Mouse (Mus musculus) gastrocnemius, postnatal 14 days (tissue): ENCODE results near the gene Pabpn1. TPM values are rescaled to one million over a fixed set of nuclear protein-coding genes. Genes with fewer than 3 reads are reported as not detected.
"Not testable (repeated sequence)": the region's sequence is repeated elsewhere in the genome, so short reads cannot be mapped to it uniquely, and the experiment has no call there.

Experiments used
- DNase-seq: peaks from one replicate; pipeline ENCODE4 v3.0.0; 2021; ENCODE audit warnings: mixed read lengths
- intact Hi-C: fragments of 180-260 bp; cut with DNase I; formaldehyde crosslinking; loops from one replicate; pipeline ENCODE4 v1.15.1; 2025; ENCODE audit warnings: low total_unique reads
- total RNA-seq, 2 experiments: library from RNA; stranded (reverse); gene quantifications; 2 replicates each; pipeline ENCODE4 v1.2.3; 2021

Gene Pabpn1
- total RNA-seq, 2 experiments from 2014 or later = 56.6 to 57.4 TPM

DNA sequence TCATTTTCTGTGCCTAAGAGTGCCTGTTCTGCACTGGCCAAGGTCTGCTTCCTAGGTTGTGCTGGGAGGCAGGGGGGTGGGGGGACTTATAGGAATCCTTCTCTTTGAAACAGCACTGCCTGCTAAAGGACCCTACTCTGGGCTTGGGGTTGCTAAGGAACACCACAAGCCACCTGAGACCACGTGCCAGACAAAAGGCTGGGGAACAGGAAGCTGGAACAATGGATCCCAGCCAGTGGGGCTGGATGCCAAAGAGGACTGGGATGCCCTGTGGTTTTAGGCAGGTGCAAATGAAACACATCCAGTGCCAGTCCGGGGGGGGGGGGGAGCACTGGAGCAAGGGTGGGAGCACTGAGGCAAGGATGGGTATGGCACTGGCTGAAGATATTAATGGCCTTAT lies 38.1 kb downstream of the Pabpn1 start:
- intact Hi-C loops = loop anchor here (10.0 kb wide), 1 partner anchor 86 kb away; no protein-coding TSS in a partner anchor
- DNase-seq = no peak

- intact Hi-C loops = loop anchor here (10.0 kb wide), 1 partner anchor 88 kb away; no protein-coding TSS in a partner anchor
- no peak for DNase-seq
These were observed 40.4 kb downstream of the Pabpn1 start, which contains the start of gene Il25 for GRCm38 (mm10) chr14:54932645-54933150. Il25 (plus strand) TSS chr14:54932695.

DNA sequence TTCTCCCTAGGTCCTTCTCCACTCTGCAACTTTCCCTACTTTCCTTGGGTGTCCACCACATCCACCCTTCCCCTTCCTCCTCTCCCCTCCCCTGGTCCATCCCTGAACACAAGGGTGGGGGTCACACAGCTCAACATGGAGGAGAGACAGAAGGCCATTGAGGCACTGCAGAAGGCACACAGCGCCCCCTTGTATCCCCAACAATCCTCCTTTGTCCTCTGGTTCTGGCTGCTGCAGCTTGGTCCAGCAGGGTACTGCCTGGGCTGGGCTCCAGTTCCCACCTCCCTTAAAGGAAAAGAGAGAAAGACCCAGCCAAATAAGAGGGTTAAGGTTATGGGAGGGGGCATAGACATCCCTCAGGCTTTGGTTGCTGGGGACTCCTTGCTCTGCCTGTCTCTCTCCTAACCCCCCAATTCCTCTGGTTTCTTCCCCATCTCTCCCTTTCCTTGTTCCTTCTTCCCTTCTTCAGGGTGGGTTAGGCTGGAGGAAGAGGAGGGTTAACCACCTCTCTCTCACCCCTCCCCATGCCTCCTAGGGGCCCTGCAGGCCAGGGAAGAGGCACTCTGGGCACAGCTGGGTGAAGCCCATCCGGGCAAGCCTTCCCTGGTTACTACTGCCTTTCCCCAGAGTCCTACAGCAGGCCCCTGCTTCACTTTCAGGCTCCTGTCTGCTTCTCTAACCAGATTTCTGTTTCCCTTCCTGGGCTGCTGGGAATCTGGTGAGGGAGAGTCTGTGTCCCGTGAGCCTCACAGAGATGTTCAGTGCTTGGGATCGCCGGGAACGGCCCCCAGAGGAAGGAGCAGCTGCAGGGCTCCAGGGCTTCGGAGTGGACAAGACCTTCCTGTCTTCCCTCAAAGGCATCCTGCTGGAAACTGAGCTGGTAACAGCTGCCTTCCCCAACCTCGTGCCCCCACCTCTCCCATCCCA lies 43.9 kb downstream of the Pabpn1 start, which contains the start of gene Cmtm5:
Cmtm5 (plus strand) TSS at position 358 of the 927 bp plus-strand sequence.
- DNase-seq = no peak
- intact Hi-C loops = loop anchor here (5.0 to 10.0 kb wide), 2 partner anchors 34 to 91 kb away; no protein-coding TSS in a partner anchor

GRCm38 (mm10) chr14:54936831-54937160 lies 44.5 kb downstream of the Pabpn1 start:
- intact Hi-C loops = loop anchor here (5.0 to 10.0 kb wide), 2 partner anchors 34 to 92 kb away; no protein-coding TSS in a partner anchor

DNA sequence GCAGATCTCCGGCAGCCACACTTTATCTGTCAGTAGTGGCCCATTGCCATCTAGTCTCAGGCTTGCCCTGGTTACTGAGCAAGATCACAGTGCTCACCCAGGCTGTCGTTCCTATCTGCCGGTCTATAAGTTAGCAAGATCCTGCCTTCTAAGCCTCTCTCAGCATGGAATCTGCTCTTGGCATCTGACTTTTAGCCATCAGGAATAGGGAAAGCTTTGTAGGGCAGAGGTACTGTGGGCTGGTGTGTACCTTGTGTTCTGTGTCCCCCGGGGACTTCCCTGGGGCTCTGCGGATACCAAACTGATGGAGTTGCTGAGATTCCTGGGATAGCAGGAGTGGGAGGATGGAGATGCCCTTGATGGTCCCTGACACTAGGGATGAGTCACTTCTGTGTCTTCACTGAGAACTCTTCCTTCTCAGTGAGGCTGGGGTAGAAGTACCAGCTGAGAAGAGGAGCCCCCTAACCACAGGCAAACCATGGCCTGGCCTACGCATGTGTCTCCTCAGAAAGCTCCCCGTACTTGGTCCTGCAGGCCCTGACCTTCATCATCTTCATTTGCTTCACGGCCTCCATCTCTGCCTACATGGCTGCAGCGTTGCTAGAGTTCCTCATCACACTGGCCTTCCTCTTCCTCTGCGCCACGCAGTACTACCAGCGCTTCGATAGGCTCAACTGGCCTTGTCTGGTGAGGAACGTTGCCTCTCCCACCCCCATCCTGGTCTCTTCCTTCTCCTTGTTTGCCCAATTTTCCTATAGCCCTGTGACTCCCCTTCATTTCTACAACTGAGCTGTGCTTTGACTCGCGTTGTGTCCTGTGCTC lies 45.3 kb downstream of the Pabpn1 start:
- intact Hi-C loops = loop anchor here (5.0 to 10.0 kb wide), 2 partner anchors 35 to 93 kb away; no protein-coding TSS in a partner anchor

More at GRCm38 (mm10) chr14:54936831-54937160, 44.5 kb downstream of the Pabpn1 start:
- DNase-seq = no peak

GRCm38 (mm10) chr14:54938431-54939219 lies 46.3 kb downstream of the Pabpn1 start:
- no peak for DNase-seq
- intact Hi-C loops = loop anchor here (5.0 to 10.0 kb wide), 2 partner anchors 36 to 94 kb away; no protein-coding TSS in a partner anchor

More for the DNA sequence above, 45.3 kb downstream of the Pabpn1 start:
- no peak for DNase-seq

DNA sequence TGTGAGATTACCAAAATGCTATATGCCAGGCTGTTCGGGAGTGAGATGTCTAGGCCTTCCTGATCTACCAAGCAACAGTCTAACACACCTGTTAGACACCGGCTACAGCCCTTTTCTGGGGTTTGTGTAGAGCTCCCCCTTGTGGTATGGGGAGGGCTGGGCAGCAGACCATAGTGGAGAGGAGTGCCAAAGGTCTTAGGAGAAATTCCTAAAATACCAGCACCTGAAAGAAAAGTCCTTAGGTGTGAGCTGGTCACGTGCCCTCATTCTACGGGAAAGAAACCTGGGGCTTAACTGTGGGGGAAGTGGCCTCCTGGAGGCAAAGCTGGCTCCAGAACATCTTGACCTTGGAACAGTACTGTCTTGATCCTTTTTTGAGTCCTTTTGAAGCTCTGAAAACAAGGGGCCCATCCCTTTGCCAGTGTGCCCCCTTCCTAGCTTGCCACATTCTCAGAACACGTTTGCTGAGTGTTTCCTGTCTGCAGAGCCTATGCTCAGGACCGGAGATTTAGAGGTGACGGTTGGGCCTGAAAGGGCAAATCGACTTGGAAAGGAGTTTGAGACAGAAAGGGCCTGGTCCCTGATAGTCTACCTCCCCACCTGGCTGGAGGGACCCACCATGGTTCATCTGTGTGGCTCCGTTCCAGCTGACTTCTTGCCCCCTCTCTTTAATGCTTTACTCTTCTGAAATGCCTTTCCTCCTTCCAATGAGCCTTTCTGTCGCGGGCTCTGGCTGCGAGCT lies 47.3 kb downstream of the Pabpn1 start:
- peak; percentile 61 for DNase-seq
- intact Hi-C loops = loop anchor here (5.0 to 10.0 kb wide), 2 partner anchors 37 to 95 kb away; no protein-coding TSS in a partner anchor

- intact Hi-C loops = no loop called here
- no peak for DNase-seq
These were observed 47.9 kb downstream of the Pabpn1 start for GRCm38 (mm10) chr14:54940176-54940530.

- intact Hi-C loops = no loop called here
- no peak for DNase-seq
These were observed 49.0 kb downstream of the Pabpn1 start for GRCm38 (mm10) chr14:54941024-54941978.

- no peak for DNase-seq
- intact Hi-C loops = no loop called here
These were observed 50.2 kb downstream of the Pabpn1 start for GRCm38 (mm10) chr14:54942479-54942878.

DNA sequence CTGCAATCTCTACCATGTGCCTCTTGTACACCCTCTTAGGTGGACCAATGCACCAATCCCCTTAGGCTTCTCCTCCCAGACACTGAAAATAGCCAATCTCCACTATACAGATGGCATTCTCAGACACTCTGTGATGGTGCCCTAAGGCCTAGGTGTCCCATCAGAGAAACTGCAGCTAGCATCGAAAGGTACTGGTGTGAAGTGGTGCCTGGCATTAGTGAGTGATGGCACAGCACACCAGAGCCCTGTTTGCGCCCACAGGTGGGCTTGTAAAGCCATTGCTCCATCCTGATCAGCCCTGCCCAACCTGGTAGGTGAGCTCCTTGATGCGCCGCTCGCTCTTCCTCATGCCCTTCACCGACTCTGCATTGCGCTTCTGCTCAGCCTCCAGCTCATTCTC lies 51.7 kb downstream of the Pabpn1 start:
- intact Hi-C loops = no loop called here
- DNase-seq = no peak

- intact Hi-C loops = loop anchor here (5.0 kb wide), 1 partner anchor 62 kb away; no protein-coding TSS in a partner anchor
- DNase-seq = no peak
These were observed 52.6 kb downstream of the Pabpn1 start for GRCm38 (mm10) chr14:54944939-54945338.

DNA sequence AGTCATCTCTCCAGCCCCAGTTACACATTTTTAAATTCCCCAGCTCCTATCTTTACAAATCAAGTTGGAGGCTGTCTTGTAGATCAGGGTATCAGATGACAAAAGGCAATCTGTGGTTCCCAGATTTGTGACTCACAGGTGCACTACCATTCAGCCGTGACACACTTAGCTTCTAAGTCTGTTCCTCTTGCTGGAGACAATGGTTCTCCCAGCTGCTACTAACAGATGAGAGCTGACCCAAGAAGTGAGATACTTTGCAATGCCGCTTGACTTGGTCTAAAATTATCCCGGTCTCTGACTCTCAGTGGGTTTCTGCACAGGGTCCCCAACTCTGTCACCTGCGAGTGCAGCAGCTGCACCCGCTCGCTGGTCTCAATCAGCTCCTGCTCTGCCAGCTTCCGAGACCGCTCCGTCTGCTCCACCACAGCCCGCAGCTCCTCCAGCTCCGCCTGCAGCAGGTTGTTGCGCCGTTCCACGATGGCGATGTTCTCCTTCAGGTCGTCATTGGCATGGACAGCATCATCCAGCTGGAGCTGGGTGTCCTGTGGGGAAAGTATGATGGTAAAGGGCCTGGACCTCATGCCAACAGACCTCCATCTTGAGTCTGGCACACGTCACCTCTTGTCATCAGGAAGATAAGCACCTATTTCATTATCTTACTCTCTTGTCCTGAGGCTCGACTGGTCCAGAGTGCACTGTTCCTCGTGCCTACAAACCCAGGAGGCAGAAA lies 53.8 kb downstream of the Pabpn1 start:
- intact Hi-C loops = loop anchor here (5.0 kb wide), 1 partner anchor 61 kb away; no protein-coding TSS in a partner anchor
- no peak for DNase-seq

DNA sequence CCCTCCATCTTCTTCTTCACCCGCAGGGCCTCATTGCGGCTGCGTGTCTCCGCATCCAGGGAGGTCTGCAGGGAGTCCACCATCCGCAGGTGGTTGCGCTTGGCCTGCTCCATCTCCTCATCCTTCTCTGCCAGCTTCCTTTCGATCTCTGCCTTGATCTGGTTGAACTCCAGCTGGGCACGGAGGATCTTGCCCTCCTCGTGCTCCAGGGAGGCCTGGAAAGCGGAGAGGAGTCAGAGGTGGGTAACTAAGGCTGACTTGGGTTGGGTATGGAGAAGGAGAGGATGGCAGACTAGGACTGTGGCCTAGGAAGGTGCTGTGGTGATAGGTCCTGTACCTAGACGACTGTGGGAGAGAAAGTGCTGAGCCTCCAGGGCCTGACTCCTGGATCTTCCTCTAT lies 54.7 kb downstream of the Pabpn1 start:
- DNase-seq = not testable (repeated sequence)
- intact Hi-C loops = loop anchor here (5.0 kb wide), 1 partner anchor 60 kb away; no protein-coding TSS in a partner anchor
